Mouse (Mus musculus) gastrocnemius, adult 2 months (tissue): ENCODE data around the gene Gm16405. TPM values are rescaled to one million over a fixed set of nuclear protein-coding genes. Genes with fewer than 3 reads are reported as not detected.
"Not testable (repeated sequence)": the region's sequence is repeated elsewhere in the genome, so short reads cannot be mapped to it uniquely, and the experiment has no call there.

Source experiments
- DNase-seq: peaks from one replicate; pipeline ENCODE4 v3.0.0; 2022
- H3K27ac ChIP-seq: fragments of 200-600 bp; 2 replicates; pipeline ENCODE4 v1.8.1; 2022; ENCODE audit warnings: mild to moderate bottlenecking
- H3K4me3 ChIP-seq: fragments of 200-600 bp; 2 replicates; pipeline ENCODE4 v1.8.1; 2022; ENCODE audit warnings: mild to moderate bottlenecking, moderate library complexity
- intact Hi-C: fragments of 180-260 bp; cut with DNase I; formaldehyde crosslinking; loops from one replicate; pipeline ENCODE4 v1.15.1; 2025
- long read RNA-seq, 2 experiments: library from polyadenylated mRNA; stranded (forward); transcript quantifications; one replicate each; pipeline ENCODE4 v2.0.0; 2021
- total RNA-seq, 2 experiments: library from RNA; stranded (reverse); gene quantifications; 2 replicates each; pipeline ENCODE4 v1.2.3; 2021

The Gm16405 gene
- total RNA-seq = not detected
- long read RNA-seq, experiment 1 = 0 reads
- long read RNA-seq, experiment 2 = 0 reads

GRCm38 (mm10) chrX:54530908-54531307 lies at the start of gene Gm16405:
TSS of gene Gm16405 (plus strand) at chrX:54531208.
- DNase-seq, H3K4me3 ChIP-seq, intact Hi-C loops, H3K27ac ChIP-seq: not testable (repeated sequence)

Other genes with a start within 250 kb of the Gm16405 start
- not detected for gene Gm16430, start 91.0 kb downstream of the Gm16405 start, total RNA-seq